Mouse (Mus musculus) ES-Bruce4 (cell line): ENCODE data around the gene Slc8a2.

Experiments
- CTCF ChIP-seq: IDR thresholded peaks from one replicate; pipeline ENCODE4 v1.8.1; 2011; ENCODE audit warnings: low read depth, low read length
- EP300 ChIP-seq: IDR thresholded peaks from 2 replicates; pipeline ENCODE4 v1.6.1; 2011; ENCODE audit warnings: low read depth, low read length; ENCODE audit not compliant: insufficient read depth
- POLR2A ChIP-seq: IDR thresholded peaks from one replicate; pipeline ENCODE4 v1.8.1; 2011; ENCODE audit warnings: low read length; ENCODE audit not compliant: insufficient read depth

DNA sequence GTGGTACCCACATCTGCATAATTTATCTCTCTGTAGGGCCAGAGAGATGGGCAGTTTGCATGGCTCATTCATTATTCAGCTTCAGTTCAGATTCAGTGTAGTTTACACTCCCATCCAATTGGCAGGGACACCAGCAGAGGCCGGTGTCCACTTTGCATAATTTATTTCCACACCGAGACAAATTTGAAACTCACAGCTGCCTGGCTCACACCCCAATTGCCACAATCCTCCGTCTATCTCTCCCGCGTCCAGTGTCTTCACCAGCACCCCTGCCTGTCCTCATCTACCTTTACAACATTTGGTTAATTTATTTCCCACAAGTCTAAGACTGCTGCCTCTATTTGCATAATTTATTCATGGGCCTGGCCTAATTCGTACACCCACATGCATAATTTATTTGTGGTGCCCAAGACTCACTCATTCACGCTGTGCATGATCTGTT is 5.3 kb downstream of the Slc8a2 start:
- TF ChIP-seq CTCF (no peak), POLR2A (no peak), EP300 (no peak)
